Mouse (Mus musculus) yolk sac, embryonic 10.5 days (tissue): ENCODE results near the gene St3gal3.

ENCODE experiments used
- DNase-seq: peaks from one replicate; pipeline ENCODE4 v3.0.0-alpha.2; 2017; ENCODE audit warnings: low spot score

The St3gal3 gene

GRCm38 (mm10) chr4:118054615-118055014 is 80.1 kb downstream of the St3gal3 start:
- no peak for DNase-seq

GRCm38 (mm10) chr4:118053904-118054303 is 80.8 kb downstream of the St3gal3 start:
- DNase-seq: no peak

GRCm38 (mm10) chr4:118049606-118050302 is 85.0 kb downstream of the St3gal3 start:
- peak; percentile 20 for DNase-seq

GRCm38 (mm10) chr4:118044510-118044909 is 90.2 kb downstream of the St3gal3 start:
- DNase-seq: no peak

- DNase-seq: no peak
Measured at GRCm38 (mm10) chr4:118043331-118044002, 91.2 kb downstream of the St3gal3 start.

GRCm38 (mm10) chr4:118042671-118043320 is 91.9 kb downstream of the St3gal3 start:
- no peak for DNase-seq

- DNase-seq: no peak
Measured at GRCm38 (mm10) chr4:118041145-118041544, 93.6 kb downstream of the St3gal3 start.

GRCm38 (mm10) chr4:118040650-118041049 is 94.1 kb downstream of the St3gal3 start:
- DNase-seq: no peak

- no peak for DNase-seq
Measured at GRCm38 (mm10) chr4:118039964-118040363, 94.8 kb downstream of the St3gal3 start.

- DNase-seq: no peak
Measured at GRCm38 (mm10) chr4:118038023-118038422, 96.7 kb downstream of the St3gal3 start.

GRCm38 (mm10) chr4:118037406-118037805 is 97.3 kb downstream of the St3gal3 start:
- DNase-seq: no peak

GRCm38 (mm10) chr4:118036531-118036930 is 98.2 kb downstream of the St3gal3 start:
- no peak for DNase-seq

GRCm38 (mm10) chr4:118035090-118035489 is 99.6 kb downstream of the St3gal3 start:
- no peak for DNase-seq

- DNase-seq: no peak
Measured at GRCm38 (mm10) chr4:118033026-118033425, 101.7 kb downstream of the St3gal3 start.

GRCm38 (mm10) chr4:118031776-118032170 is 102.9 kb downstream of the St3gal3 start:
- no peak for DNase-seq

GRCm38 (mm10) chr4:118031132-118031775 is 103.5 kb downstream of the St3gal3 start:
- DNase-seq: no peak

- no peak for DNase-seq
Measured at GRCm38 (mm10) chr4:118030330-118030729, 104.4 kb downstream of the St3gal3 start.

GRCm38 (mm10) chr4:118029892-118030291 is 104.8 kb downstream of the St3gal3 start:
- DNase-seq: peak; percentile 35

GRCm38 (mm10) chr4:118028994-118029393 is 105.7 kb downstream of the St3gal3 start:
- DNase-seq: no peak

- no peak for DNase-seq
Measured at GRCm38 (mm10) chr4:118025931-118026330, 108.8 kb downstream of the St3gal3 start.

GRCm38 (mm10) chr4:118025381-118025780 is 109.3 kb downstream of the St3gal3 start:
- DNase-seq: no peak

- DNase-seq: no peak
Measured at GRCm38 (mm10) chr4:118022811-118023210, 111.9 kb downstream of the St3gal3 start.

GRCm38 (mm10) chr4:118022406-118022805 is 112.3 kb downstream of the St3gal3 start:
- no peak for DNase-seq
